Mouse (Mus musculus): ENCODE data around the gene Kdm5b. TPM values are rescaled to one million over a fixed set of nuclear protein-coding genes. Genes with fewer than 3 reads are reported as not detected.

Gene Kdm5b
- polyA plus RNA-seq, 1 experiment, result 11.2 TPM

GRCm38 (mm10) chr1:134535054-134535453 lies 24.9 kb upstream of the Kdm5b start:
- no peaks in the 10 kb centered on the region for H3K36me3 ChIP-seq (ENCODE audit: control insufficient read depth, insufficient read depth)
- H3K4me3 ChIP-seq, result no peak overlapping the region
- TF ChIP-seq POLR2AphosphoS2 (IDR thresholded peaks at IDR 0.05; ENCODE audit: insufficient read length, low read depth) (no peak), MYOD1 (IDR thresholded peaks at IDR 0.05; ENCODE audit: control insufficient read depth in 1 of 3, insufficient read length in 2 of 3, low read depth in 2 of 3) (no peak), MAX (IDR thresholded peaks at IDR 0.05; ENCODE audit: low read depth) (no peak), TCF3 (IDR thresholded peaks at IDR 0.05; ENCODE audit: insufficient read length, low read depth) (no peak), USF1 (IDR thresholded peaks at IDR 0.05; ENCODE audit: low read depth) (no peak), SRF (IDR thresholded peaks at IDR 0.05; ENCODE audit: control insufficient read depth, insufficient read length, low read depth) (no peak), E2F4 (IDR thresholded peaks at IDR 0.05; ENCODE audit: insufficient read depth) (no peak), POLR2A (IDR thresholded peaks at IDR 0.05; ENCODE audit: insufficient read length, low read depth) (no peak), REST (IDR thresholded peaks at IDR 0.05; ENCODE audit: insufficient read depth, insufficient read length) (no peak), TCF12 (IDR thresholded peaks at IDR 0.05; ENCODE audit: insufficient read depth, poor library complexity, severe bottlenecking) (no peak), CEBPB (IDR thresholded peaks at IDR 0.05; ENCODE audit: insufficient read depth, poor library complexity, severe bottlenecking) (no peak), MYOG (IDR thresholded peaks at IDR 0.05; ENCODE audit: control insufficient read depth in 1 of 3, insufficient read depth in 1 of 3, insufficient read length in 2 of 3, low read depth in 2 of 3) (no peak)
- no peaks in the 10 kb centered on the region for H3K27me3 ChIP-seq (ENCODE audit: control insufficient read depth, insufficient read depth, insufficient read length)
- no peaks in the 10 kb centered on the region for H3K79me2 ChIP-seq (ENCODE audit: control insufficient read depth, insufficient read depth)
- H3K4me2 ChIP-seq (ENCODE audit: low read depth), result no peak overlapping the region
- H3ac ChIP-seq (ENCODE audit: control insufficient read depth, insufficient read length), result no peak overlapping the region

GRCm38 (mm10) chr1:134535513-134535912 lies 24.5 kb upstream of the Kdm5b start:
- no peak overlapping the region for H3ac ChIP-seq (ENCODE audit: control insufficient read depth, insufficient read length)
- H3K4me3 ChIP-seq, result no peak overlapping the region
- no peak for TF ChIP-seq POLR2AphosphoS2 (IDR thresholded peaks at IDR 0.05; ENCODE audit: insufficient read length, low read depth)
- no peak for TF ChIP-seq TCF3 (IDR thresholded peaks at IDR 0.05; ENCODE audit: insufficient read length, low read depth)
- TF ChIP-seq USF1 (IDR thresholded peaks at IDR 0.05; ENCODE audit: low read depth), result no peak
- no peak for TF ChIP-seq REST (IDR thresholded peaks at IDR 0.05; ENCODE audit: insufficient read depth, insufficient read length)
- TF ChIP-seq POLR2A (IDR thresholded peaks at IDR 0.05; ENCODE audit: insufficient read length, low read depth), result no peak
- TF ChIP-seq MAX (IDR thresholded peaks at IDR 0.05; ENCODE audit: low read depth), result no peak
- TF ChIP-seq MYOG (IDR thresholded peaks at IDR 0.05; ENCODE audit: control insufficient read depth in 1 of 3, insufficient read depth in 1 of 3, insufficient read length in 2 of 3, low read depth in 2 of 3), result no peak
- TF ChIP-seq TCF12 (IDR thresholded peaks at IDR 0.05; ENCODE audit: insufficient read depth, poor library complexity, severe bottlenecking), result no peak
- TF ChIP-seq E2F4 (IDR thresholded peaks at IDR 0.05; ENCODE audit: insufficient read depth), result no peak
- no peak for TF ChIP-seq SRF (IDR thresholded peaks at IDR 0.05; ENCODE audit: control insufficient read depth, insufficient read length, low read depth)
- TF ChIP-seq MYOD1 (IDR thresholded peaks at IDR 0.05; ENCODE audit: control insufficient read depth in 1 of 3, insufficient read length in 2 of 3, low read depth in 2 of 3), result no peak
- H3K36me3 ChIP-seq (ENCODE audit: control insufficient read depth, insufficient read depth), result no peaks in the 10 kb centered on the region
- no peaks in the 10 kb centered on the region for H3K27me3 ChIP-seq (ENCODE audit: control insufficient read depth, insufficient read depth, insufficient read length)
- no peak overlapping the region for H3K4me2 ChIP-seq (ENCODE audit: low read depth)
- H3K79me2 ChIP-seq (ENCODE audit: control insufficient read depth, insufficient read depth), result no peaks in the 10 kb centered on the region

DNA sequence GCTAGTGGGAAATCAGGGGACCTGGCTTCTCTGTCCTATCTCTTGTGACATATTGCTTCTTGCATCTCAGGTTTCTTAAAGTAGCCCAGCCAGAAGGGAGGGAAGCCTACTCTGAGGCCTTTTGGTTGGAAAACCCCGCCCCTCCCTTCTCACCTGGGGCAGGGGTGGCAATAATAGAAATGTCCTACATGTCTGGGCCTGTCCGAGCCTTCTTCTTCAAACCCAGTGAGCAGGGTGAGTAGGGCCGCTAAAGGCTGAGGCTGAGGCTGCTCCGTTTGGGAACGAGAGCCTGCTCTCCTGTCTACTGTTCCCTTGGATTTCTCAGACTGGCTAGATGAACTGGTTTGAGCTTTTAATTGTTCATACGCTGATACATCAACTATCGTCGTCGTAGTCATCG lies 19.4 kb upstream of the Kdm5b start:
- no peak overlapping the region for H3K4me2 ChIP-seq (ENCODE audit: low read depth)
- no peaks in the 10 kb centered on the region for H3K27me3 ChIP-seq (ENCODE audit: control insufficient read depth, insufficient read depth, insufficient read length)
- H3K36me3 ChIP-seq (ENCODE audit: control insufficient read depth, insufficient read depth), result no peaks in the 10 kb centered on the region
- H3K4me3 ChIP-seq, result no peak overlapping the region
- no peaks in the 10 kb centered on the region for H3K79me2 ChIP-seq (ENCODE audit: control insufficient read depth, insufficient read depth)
- H3ac ChIP-seq (ENCODE audit: control insufficient read depth, insufficient read length), result no peak overlapping the region
- TF ChIP-seq MAX (IDR thresholded peaks at IDR 0.05; ENCODE audit: low read depth) (no peak), CEBPB (IDR thresholded peaks at IDR 0.05; ENCODE audit: insufficient read depth, poor library complexity, severe bottlenecking) (no peak), TCF3 (IDR thresholded peaks at IDR 0.05; ENCODE audit: insufficient read length, low read depth) (no peak), POLR2AphosphoS2 (IDR thresholded peaks at IDR 0.05; ENCODE audit: insufficient read length, low read depth) (no peak), MYOD1 (IDR thresholded peaks at IDR 0.05; ENCODE audit: control insufficient read depth in 1 of 3, insufficient read length in 2 of 3, low read depth in 2 of 3) (no peak), REST (IDR thresholded peaks at IDR 0.05; ENCODE audit: insufficient read depth, insufficient read length) (no peak), USF1 (IDR thresholded peaks at IDR 0.05; ENCODE audit: low read depth) (no peak), SRF (IDR thresholded peaks at IDR 0.05; ENCODE audit: control insufficient read depth, insufficient read length, low read depth) (no peak), POLR2A (IDR thresholded peaks at IDR 0.05; ENCODE audit: insufficient read length, low read depth) (no peak), TCF12 (IDR thresholded peaks at IDR 0.05; ENCODE audit: insufficient read depth, poor library complexity, severe bottlenecking) (no peak), MYOG (IDR thresholded peaks at IDR 0.05; ENCODE audit: control insufficient read depth in 1 of 3, insufficient read depth in 1 of 3, insufficient read length in 2 of 3, low read depth in 2 of 3) (no peak)

DNA sequence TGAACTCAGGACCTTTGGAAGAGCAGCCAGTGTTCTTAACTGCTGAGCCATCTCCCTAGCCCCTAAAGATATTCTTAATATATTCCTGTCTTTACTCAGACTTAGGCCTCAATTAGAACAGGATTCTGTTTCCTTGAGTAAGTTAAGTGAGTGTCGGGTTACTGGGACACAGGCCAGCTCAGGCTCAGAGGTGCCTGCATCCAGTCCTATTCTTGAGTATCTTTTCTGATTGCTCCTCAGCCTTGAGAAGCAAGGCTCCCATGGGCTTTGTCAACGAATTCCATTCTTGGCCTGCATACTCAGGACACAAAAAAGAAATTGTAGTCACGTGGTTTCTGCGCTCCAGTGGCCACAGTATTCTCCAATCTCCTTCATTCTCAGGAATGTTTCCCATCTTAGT lies 11.7 kb upstream of the Kdm5b start:
- Histone ChIP-seq H3ac (ENCODE audit: control insufficient read depth, insufficient read length) (no peak overlapping the region), H3K4me2 (ENCODE audit: low read depth) (no peak overlapping the region), H3K36me3 (ENCODE audit: control insufficient read depth, insufficient read depth) (no peaks in the 10 kb centered on the region), H3K79me2 (ENCODE audit: control insufficient read depth, insufficient read depth) (no peaks in the 10 kb centered on the region), H3K27me3 (ENCODE audit: control insufficient read depth, insufficient read depth, insufficient read length) (no peaks in the 10 kb centered on the region), H3K4me3 (no peak overlapping the region)
- TF ChIP-seq USF1 (IDR thresholded peaks at IDR 0.05; ENCODE audit: low read depth), result no peak

- H3K4me2 ChIP-seq (ENCODE audit: low read depth), result no peak within 1 kb of the TSS
- H3K4me3 ChIP-seq, result no peak within 1 kb of the TSS
- no peak for TF ChIP-seq MAX (IDR thresholded peaks at IDR 0.05; ENCODE audit: low read depth)
- no peak for TF ChIP-seq TCF12 (IDR thresholded peaks at IDR 0.05; ENCODE audit: insufficient read depth, poor library complexity, severe bottlenecking)
- no peak for TF ChIP-seq MYOG (IDR thresholded peaks at IDR 0.05; ENCODE audit: control insufficient read depth in 1 of 3, insufficient read depth in 1 of 3, insufficient read length in 2 of 3, low read depth in 2 of 3)
- no peak for TF ChIP-seq E2F4 (IDR thresholded peaks at IDR 0.05; ENCODE audit: insufficient read depth)
- H3K27me3 ChIP-seq (ENCODE audit: control insufficient read depth, insufficient read depth, insufficient read length), result no peaks in the 10 kb centered on the region
- H3K79me2 ChIP-seq (ENCODE audit: control insufficient read depth, insufficient read depth), result no peaks in the 10 kb centered on the region
- no peaks in the 10 kb centered on the region for H3K36me3 ChIP-seq (ENCODE audit: control insufficient read depth, insufficient read depth)
- H3ac ChIP-seq (ENCODE audit: control insufficient read depth, insufficient read length), result no peak within 1 kb of the TSS
Measured at GRCm38 (mm10) chr1:134549632-134550132, 10.3 kb upstream of the Kdm5b start, which contains the start of gene Mgat4e. Gene Mgat4e (minus strand): TSS chr1:134549682.
